Mouse (Mus musculus): ENCODE results near the gene Smim24. TPM values are rescaled to one million over a fixed set of nuclear protein-coding genes. Genes with fewer than 3 reads are reported as not detected.

Gene Smim24
- polyA plus RNA-seq, 1 experiment from 2014 or later, result 3.8 TPM

GRCm38 (mm10) chr10:81379183-81379553 is 13.7 kb upstream of the Smim24 start:
- Histone ChIP-seq H3K9me3 (ENCODE audit: control insufficient read depth, low read length) (no peaks in the 10 kb centered on the region), H3K27me3 (ENCODE audit: control insufficient read depth, insufficient read depth, low read length) (no peaks in the 10 kb centered on the region), H3K9ac (ENCODE audit: low read length) (peak overlapping the region; percentile 73), H3K36me3 (ENCODE audit: control insufficient read depth, insufficient read depth, low read length) (peaks cover 20% of the 10 kb centered on the region), H3K27ac (replicated peaks in 1 of 2; ENCODE audit: control insufficient read depth in 1 of 2, insufficient read depth in 1 of 2, low read depth in 2 of 2, low read length in 2 of 2) (peak overlapping the region; percentile 74 to 76), H3K4me3 (ENCODE audit: control insufficient read depth in 1 of 2, insufficient read depth in 1 of 2, low read depth in 1 of 2, low read length in 2 of 2) (peak overlapping the region; percentile 67 to 71), H3K4me1 (ENCODE audit: control insufficient read depth in 2 of 2, insufficient read depth in 2 of 2, low read length in 2 of 2) (peaks cover 20 to 29% of the 10 kb centered on the region in 2 experiments), H3K4me2 (ENCODE audit: low read length) (peak overlapping the region; percentile 78)
- WGBS, result 62% methylated on average over 3 of the region's 3 CpGs
- ATAC-seq (ENCODE audit: insufficient number of reproducible peaks, insufficient read depth, low FRiP score, low read depth), result no peak

- no peak overlapping the region; a peak in 1 of 4 replicates for H3K27ac ChIP-seq (replicated peaks in 1 of 2; ENCODE audit: control insufficient read depth in 1 of 2, insufficient read depth in 1 of 2, low read depth in 2 of 2, low read length in 2 of 2)
- peaks cover 21 to 30% of the 10 kb centered on the region in 2 experiments for H3K4me1 ChIP-seq (ENCODE audit: control insufficient read depth in 2 of 2, insufficient read depth in 2 of 2, low read length in 2 of 2)
- H3K36me3 ChIP-seq (ENCODE audit: control insufficient read depth, insufficient read depth, low read length), result peaks cover 14% of the 10 kb centered on the region
- no peak overlapping the region for H3K9ac ChIP-seq (ENCODE audit: low read length)
- WGBS, result 86% methylated on average over 6 of the region's 6 CpGs
- no peaks in the 10 kb centered on the region for H3K9me3 ChIP-seq (ENCODE audit: control insufficient read depth, low read length)
- no peak for ATAC-seq (ENCODE audit: insufficient number of reproducible peaks, insufficient read depth, low FRiP score, low read depth)
- no peaks in the 10 kb centered on the region for H3K27me3 ChIP-seq (ENCODE audit: control insufficient read depth, insufficient read depth, low read length)
- H3K4me2 ChIP-seq (ENCODE audit: low read length), result no peak overlapping the region
- H3K4me3 ChIP-seq (ENCODE audit: control insufficient read depth in 1 of 2, insufficient read depth in 1 of 2, low read depth in 1 of 2, low read length in 2 of 2), result no peak overlapping the region
Measured at GRCm38 (mm10) chr10:81379809-81380378, 13.0 kb upstream of the Smim24 start.

- Histone ChIP-seq H3K9ac (ENCODE audit: low read length) (peak overlapping the region; percentile 10; the same call in 1 of the 2 replicates), H3K27ac (replicated peaks in 1 of 2; ENCODE audit: control insufficient read depth in 1 of 2, insufficient read depth in 1 of 2, low read depth in 2 of 2, low read length in 2 of 2) (peak overlapping the region; percentile 14 to 24)
Measured at GRCm38 (mm10) chr10:81382039-81382438, 10.8 kb upstream of the Smim24 start.

GRCm38 (mm10) chr10:81383802-81384604 is 8.8 kb upstream of the Smim24 start, which contains the start of the genes Dohh and Gm48551:
Gene Dohh, plus strand, starts transcription at chr10:81384428.
Gene Gm48551, plus strand, starts transcription at chr10:81384466.
- Histone ChIP-seq H3K9me3 (ENCODE audit: control insufficient read depth, low read length) (no peaks in the 10 kb centered on the region), H3K9ac (ENCODE audit: low read length) (peak within 1 kb of the TSS; percentile 93), H3K4me2 (ENCODE audit: low read length) (peak within 1 kb of the TSS; percentile 89), H3K4me3 (ENCODE audit: control insufficient read depth in 1 of 2, insufficient read depth in 1 of 2, low read depth in 1 of 2, low read length in 2 of 2) (peak within 1 kb of the TSS; percentile 70 to 92), H3K27me3 (ENCODE audit: control insufficient read depth, insufficient read depth, low read length) (no peaks in the 10 kb centered on the region), H3K27ac (replicated peaks in 1 of 2; ENCODE audit: control insufficient read depth in 1 of 2, insufficient read depth in 1 of 2, low read depth in 2 of 2, low read length in 2 of 2) (peak within 1 kb of the TSS; percentile 72 to 86), H3K36me3 (ENCODE audit: control insufficient read depth, insufficient read depth, low read length) (peaks cover 33% of the 10 kb centered on the region), H3K4me1 (ENCODE audit: control insufficient read depth in 2 of 2, insufficient read depth in 2 of 2, low read length in 2 of 2) (peaks cover 15 to 20% of the 10 kb centered on the region in 2 experiments)
- peak; percentile 90 for ATAC-seq (ENCODE audit: insufficient number of reproducible peaks, insufficient read depth, low FRiP score, low read depth)
- WGBS, result 7% methylated on average over 53 of the region's 54 CpGs

More at GRCm38 (mm10) chr10:81382039-81382438, 10.8 kb upstream of the Smim24 start:
- Histone ChIP-seq H3K9me3 (ENCODE audit: control insufficient read depth, low read length) (no peaks in the 10 kb centered on the region), H3K4me1 (ENCODE audit: control insufficient read depth in 2 of 2, insufficient read depth in 2 of 2, low read length in 2 of 2) (peaks cover 20 to 27% of the 10 kb centered on the region in 2 experiments), H3K27me3 (ENCODE audit: control insufficient read depth, insufficient read depth, low read length) (no peaks in the 10 kb centered on the region), H3K36me3 (ENCODE audit: control insufficient read depth, insufficient read depth, low read length) (peaks cover 14% of the 10 kb centered on the region), H3K4me3 (ENCODE audit: control insufficient read depth in 1 of 2, insufficient read depth in 1 of 2, low read depth in 1 of 2, low read length in 2 of 2) (no peak overlapping the region), H3K4me2 (ENCODE audit: low read length) (no peak overlapping the region)
- WGBS, result 29% methylated on average over 5 of the region's 5 CpGs
- ATAC-seq (ENCODE audit: insufficient number of reproducible peaks, insufficient read depth, low FRiP score, low read depth), result no peak

- under 1% methylated on average over 19 of the region's 19 CpGs for WGBS
- Histone ChIP-seq H3K9ac (ENCODE audit: low read length) (peak overlapping the region; percentile 93), H3K36me3 (ENCODE audit: control insufficient read depth, insufficient read depth, low read length) (peaks cover 38% of the 10 kb centered on the region), H3K4me3 (ENCODE audit: control insufficient read depth in 1 of 2, insufficient read depth in 1 of 2, low read depth in 1 of 2, low read length in 2 of 2) (peak overlapping the region; percentile 70 to 92), H3K9me3 (ENCODE audit: control insufficient read depth, low read length) (no peaks in the 10 kb centered on the region), H3K27ac (replicated peaks in 1 of 2; ENCODE audit: control insufficient read depth in 1 of 2, insufficient read depth in 1 of 2, low read depth in 2 of 2, low read length in 2 of 2) (peak overlapping the region; percentile 72 to 86), H3K4me1 (ENCODE audit: control insufficient read depth in 2 of 2, insufficient read depth in 2 of 2, low read length in 2 of 2) (peaks cover 16 to 24% of the 10 kb centered on the region in 2 experiments), H3K4me2 (ENCODE audit: low read length) (peak overlapping the region; percentile 89), H3K27me3 (ENCODE audit: control insufficient read depth, insufficient read depth, low read length) (no peaks in the 10 kb centered on the region)
- ATAC-seq (ENCODE audit: insufficient number of reproducible peaks, insufficient read depth, low FRiP score, low read depth), result peak; percentile 2; the same call in 1 of the 2 replicates
Measured at GRCm38 (mm10) chr10:81384605-81384982, 8.3 kb upstream of the Smim24 start.

GRCm38 (mm10) chr10:81385603-81386306 is 7.1 kb upstream of the Smim24 start:
- no peak overlapping the region for H3K9ac ChIP-seq (ENCODE audit: low read length)
- H3K36me3 ChIP-seq (ENCODE audit: control insufficient read depth, insufficient read depth, low read length), result peaks cover 38% of the 10 kb centered on the region
- peaks cover 16 to 29% of the 10 kb centered on the region in 2 experiments for H3K4me1 ChIP-seq (ENCODE audit: control insufficient read depth in 2 of 2, insufficient read depth in 2 of 2, low read length in 2 of 2)
- WGBS, result 80% methylated on average over 22 of the region's 22 CpGs
- no peaks in the 10 kb centered on the region for H3K27me3 ChIP-seq (ENCODE audit: control insufficient read depth, insufficient read depth, low read length)
- no peak overlapping the region for H3K27ac ChIP-seq (replicated peaks in 1 of 2; ENCODE audit: control insufficient read depth in 1 of 2, insufficient read depth in 1 of 2, low read depth in 2 of 2, low read length in 2 of 2)
- no peak for ATAC-seq (ENCODE audit: insufficient number of reproducible peaks, insufficient read depth, low FRiP score, low read depth)
- peak overlapping the region in 1 of 2 experiments; percentile 92; a peak in 1 of 4 replicates for H3K4me3 ChIP-seq (ENCODE audit: control insufficient read depth in 1 of 2, insufficient read depth in 1 of 2, low read depth in 1 of 2, low read length in 2 of 2)
- H3K9me3 ChIP-seq (ENCODE audit: control insufficient read depth, low read length), result no peaks in the 10 kb centered on the region
- peak overlapping the region; percentile 89 for H3K4me2 ChIP-seq (ENCODE audit: low read length)

GRCm38 (mm10) chr10:81387716-81388115 is 5.1 kb upstream of the Smim24 start:
- Histone ChIP-seq H3K9me3 (ENCODE audit: control insufficient read depth, low read length) (no peaks in the 10 kb centered on the region), H3K4me3 (ENCODE audit: control insufficient read depth in 1 of 2, insufficient read depth in 1 of 2, low read depth in 1 of 2, low read length in 2 of 2) (no peak overlapping the region), H3K4me1 (ENCODE audit: control insufficient read depth in 2 of 2, insufficient read depth in 2 of 2, low read length in 2 of 2) (peaks cover 8 to 22% of the 10 kb centered on the region in 2 experiments), H3K4me2 (ENCODE audit: low read length) (no peak overlapping the region), H3K36me3 (ENCODE audit: control insufficient read depth, insufficient read depth, low read length) (peaks cover 38% of the 10 kb centered on the region), H3K27ac (replicated peaks in 1 of 2; ENCODE audit: control insufficient read depth in 1 of 2, insufficient read depth in 1 of 2, low read depth in 2 of 2, low read length in 2 of 2) (no peak overlapping the region), H3K9ac (ENCODE audit: low read length) (no peak overlapping the region), H3K27me3 (ENCODE audit: control insufficient read depth, insufficient read depth, low read length) (no peaks in the 10 kb centered on the region)
- no peak for ATAC-seq (ENCODE audit: insufficient number of reproducible peaks, insufficient read depth, low FRiP score, low read depth)
- WGBS, result 95% methylated on average over 20 of the region's 20 CpGs

Data from heart, embryonic 14.5 days (tissue).